Mouse (Mus musculus) limb, embryonic 10.5 days (tissue): ENCODE measurements around the gene Gli1. TPM values are rescaled to one million over a fixed set of nuclear protein-coding genes. Genes with fewer than 3 reads are reported as not detected.
"Not testable (repeated sequence)": the region's sequence is repeated elsewhere in the genome, so short reads cannot be mapped to it uniquely, and the experiment has no call there.

Source experiments
- DNase-seq: peaks from one replicate; pipeline ENCODE4 v3.0.0-alpha.2; 2017; ENCODE audit warnings: low spot score
- H3K27ac ChIP-seq: fragments of 300-500 bp; sonication (generic); 2 replicates; pipeline ENCODE4 v1.5.1; 2016; ENCODE audit warnings: mild to moderate bottlenecking
- H3K27me3 ChIP-seq: fragments of 300-500 bp; sonication (generic); 2 replicates; pipeline ENCODE4 v1.6.1; 2016; ENCODE audit warnings: low read depth, mild to moderate bottlenecking; ENCODE audit not compliant: poor library complexity, severe bottlenecking
- H3K36me3 ChIP-seq: fragments of 300-500 bp; sonication (generic); 2 replicates; pipeline ENCODE4 v1.6.1; 2016; ENCODE audit warnings: mild to moderate bottlenecking, moderate library complexity
- H3K4me1 ChIP-seq: fragments of 300-500 bp; sonication (generic); 2 replicates; pipeline ENCODE4 v1.6.1; 2016
- H3K4me3 ChIP-seq: fragments of 300-500 bp; sonication (generic); 2 replicates; pipeline ENCODE4 v1.5.1; 2016; ENCODE audit warnings: mild to moderate bottlenecking, moderate library complexity
- H3K9me3 ChIP-seq: fragments of 300-500 bp; sonication (generic); replicated peaks from 2 replicates; pipeline ENCODE4 v1.6.1; 2016; ENCODE audit warnings: mild to moderate bottlenecking
- WGBS: fragments of 180-500 bp; shearing (Covaris S2); methylation state at CpG from one replicate; pipeline ENCODE4 v1.1.7; 2016; 5-methylcytosine and 5-hydroxymethylcytosine counted together
- polyA plus RNA-seq: library from polyadenylated mRNA; unstranded; fragments of >200 nt; fragmentation: Nextera tagmentation; extraction: Ambion mirVana; gene quantifications from 2 replicates; pipeline ENCODE4 v1.2.1, GENCODE M21; 2016

Gene Gli1
- polyA plus RNA-seq, 1 experiment from 2014 or later, result 10.9 TPM

DNA sequence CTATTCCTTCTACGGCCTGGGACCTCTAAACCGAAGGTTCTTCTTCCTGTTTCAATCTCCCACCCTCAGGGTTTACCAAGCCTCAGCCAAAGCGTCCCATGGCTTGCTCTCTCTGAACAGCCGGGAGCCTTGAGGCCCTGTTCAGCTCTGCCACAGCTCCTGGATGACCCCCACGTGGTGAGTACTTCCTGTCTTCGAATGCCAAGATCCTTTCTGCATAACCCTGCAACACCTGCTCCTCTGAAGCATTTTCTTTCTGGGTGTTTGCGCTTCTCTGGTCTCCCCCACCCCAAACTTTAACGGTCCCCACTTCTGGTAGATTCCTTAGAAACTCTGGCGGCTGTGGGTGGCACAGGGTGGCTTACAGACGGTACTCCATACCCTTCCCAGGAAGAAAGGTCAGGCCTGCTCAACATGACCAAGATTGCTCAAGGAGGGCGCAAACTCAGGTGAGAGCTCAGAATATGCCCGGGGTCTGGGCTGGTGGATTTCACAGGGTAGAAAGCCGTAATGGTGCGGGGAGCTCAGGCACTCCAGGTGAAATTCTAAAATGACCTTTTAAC is 16.2 kb downstream of the Gli1 start:
- Histone ChIP-seq H3K27me3 (peaks cover 75% of the 10 kb centered on the region), H3K27ac (peak overlapping the region; percentile 82), H3K4me3 (peak overlapping the region; percentile 65), H3K36me3 (peaks cover 20% of the 10 kb centered on the region), H3K4me1 (peaks cover 39% of the 10 kb centered on the region), H3K9me3 (no peaks in the 10 kb centered on the region)
- peak; percentile 49 for DNase-seq
- 22% methylated on average over 14 of the region's 14 CpGs for WGBS

DNA sequence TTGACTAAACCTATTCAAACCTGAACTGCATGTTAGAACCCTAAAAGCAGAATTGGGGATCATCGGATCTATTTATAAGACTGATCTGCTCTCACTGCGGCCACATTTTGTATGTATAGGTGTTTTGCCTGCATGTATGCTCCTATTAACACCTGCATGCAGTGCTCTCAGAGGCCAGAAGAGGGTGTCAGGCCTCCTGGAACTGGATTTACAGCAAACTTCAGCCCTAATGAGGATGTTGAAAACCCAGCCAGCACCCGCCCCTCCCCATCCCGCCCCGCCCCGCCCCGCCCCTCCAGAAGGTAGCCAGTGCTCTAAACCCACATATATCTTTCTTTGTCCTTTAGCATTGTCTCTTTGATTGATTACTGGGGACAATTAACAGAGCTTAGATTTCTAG is 17.3 kb downstream of the Gli1 start:
- Histone ChIP-seq H3K27ac (peak overlapping the region; percentile 70; the same call in 1 of the 2 replicates), H3K4me3 (peak overlapping the region; percentile 14), H3K9me3 (no peaks in the 10 kb centered on the region), H3K4me1 (peaks cover 34% of the 10 kb centered on the region), H3K36me3 (peaks cover 10% of the 10 kb centered on the region; the same call in 1 of the 2 replicates), H3K27me3 (peaks cover 65% of the 10 kb centered on the region)
- DNase-seq, result peak; percentile 73
- 12% methylated on average over 7 of the region's 7 CpGs for WGBS

DNA sequence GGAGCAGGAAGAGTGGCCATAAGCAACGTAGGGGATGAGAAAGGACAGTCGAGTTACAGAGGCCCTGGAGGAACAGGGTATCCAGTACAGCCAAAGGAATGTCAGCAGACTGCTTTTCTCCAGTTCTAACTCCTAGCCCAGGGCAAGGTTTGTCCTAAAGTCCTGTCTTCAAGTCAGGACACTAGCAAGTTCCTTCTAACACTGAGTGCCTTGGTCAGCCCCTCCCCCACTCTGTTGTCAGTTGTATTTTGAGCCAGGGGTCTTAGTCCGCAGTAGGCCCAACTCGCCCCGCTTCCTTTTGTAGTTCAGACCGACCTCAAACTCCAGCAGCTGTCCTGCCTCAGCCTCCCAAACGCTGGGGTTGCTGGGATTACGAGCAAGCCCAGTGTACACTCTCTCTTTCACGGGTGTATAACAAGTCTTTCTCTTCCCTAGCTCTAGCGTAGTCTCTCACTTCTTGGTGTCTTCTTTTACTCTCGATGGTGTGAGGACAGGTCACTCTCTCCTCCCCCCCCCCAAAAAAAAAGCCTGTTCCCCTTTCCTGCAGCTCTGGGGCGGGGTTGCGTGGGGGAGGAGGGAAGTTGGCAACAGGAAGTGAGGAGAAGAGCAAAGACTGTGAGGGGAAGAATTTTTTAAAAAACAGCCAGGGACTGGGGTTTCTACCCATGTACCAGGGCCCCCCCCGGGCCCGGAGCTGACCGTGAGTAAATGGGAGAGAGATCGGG is 18.5 kb downstream of the Gli1 start:
- WGBS, result 77% methylated on average over 17 of the region's 17 CpGs
- DNase-seq, result no peak
- Histone ChIP-seq H3K27me3 (peaks cover 53% of the 10 kb centered on the region), H3K4me1 (peaks cover 34% of the 10 kb centered on the region), H3K36me3 (0 out of 2 replicates have a peak, but pooled peaks cover 2% of the 10 kb centered on the region), H3K27ac (no peak overlapping the region; the same call in 1 of the 2 replicates), H3K4me3 (no peak overlapping the region), H3K9me3 (no peaks in the 10 kb centered on the region)

DNA sequence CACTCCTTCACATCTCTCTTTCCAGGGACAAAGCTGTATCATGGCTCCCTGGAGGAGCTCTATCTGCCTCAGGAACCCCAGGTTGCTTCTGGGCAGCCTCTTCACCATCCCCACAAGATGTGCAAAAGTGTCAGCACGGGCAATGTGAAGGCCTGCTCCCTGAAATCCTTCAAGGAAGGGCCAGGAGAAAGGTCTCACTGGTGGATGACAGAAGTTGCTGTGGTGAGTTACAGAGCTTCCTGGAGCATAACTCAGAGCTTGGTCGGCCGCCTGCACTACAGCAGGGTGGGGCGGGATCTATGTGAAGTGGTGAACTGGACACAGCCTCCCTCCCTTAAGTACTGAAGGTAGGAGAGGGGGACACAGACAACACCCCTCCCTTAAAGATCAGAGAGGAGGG is 19.1 kb downstream of the Gli1 start:
- Histone ChIP-seq H3K27me3 (peaks cover 47% of the 10 kb centered on the region), H3K4me3 (no peak overlapping the region), H3K36me3 (0 out of 2 replicates have a peak, but pooled peaks cover under 1% of the 10 kb centered on the region), H3K4me1 (peaks cover 34% of the 10 kb centered on the region), H3K27ac (no peak overlapping the region), H3K9me3 (no peaks in the 10 kb centered on the region)
- WGBS, result 78% methylated on average over 4 of the region's 4 CpGs
- DNase-seq, result no peak

GRCm38 (mm10) chr10:127322178-127322577 is 19.6 kb downstream of the Gli1 start:
- 63% methylated on average over 13 of the region's 13 CpGs for WGBS
- Histone ChIP-seq H3K27ac (no peak overlapping the region), H3K27me3 (peaks cover 42% of the 10 kb centered on the region), H3K4me3 (no peak overlapping the region; the same call in 1 of the 2 replicates), H3K4me1 (peaks cover 34% of the 10 kb centered on the region), H3K9me3 (no peaks in the 10 kb centered on the region), H3K36me3 (no peaks in the 10 kb centered on the region)
- DNase-seq, result no peak

DNA sequence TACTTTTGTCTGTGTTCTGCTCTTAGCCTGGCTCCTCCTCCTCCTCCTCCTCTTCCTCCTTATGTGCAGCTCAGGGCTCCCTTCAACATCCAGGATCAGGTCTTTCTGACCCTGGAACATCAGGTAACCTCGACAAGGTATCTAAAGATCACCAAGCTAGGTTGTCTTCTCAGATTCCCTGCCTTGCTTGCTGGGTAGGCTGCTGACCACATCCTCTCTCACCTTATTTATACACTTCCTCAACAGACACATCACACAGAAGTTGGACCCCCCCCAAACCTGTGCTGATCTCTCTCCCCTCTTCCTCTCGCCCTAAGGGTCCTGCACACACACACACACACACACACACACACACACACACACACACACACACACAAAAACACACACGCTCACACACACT is 20.2 kb downstream of the Gli1 start, which contains the start of gene Arhgap9:
TSS of gene Arhgap9 (plus strand) at position 344 of the 400 bp plus-strand sequence.
- DNase-seq, result no peak
- Histone ChIP-seq H3K36me3 (no peaks in the 10 kb centered on the region), H3K27ac (no peak within 1 kb of the TSS), H3K4me1 (peaks cover 29% of the 10 kb centered on the region), H3K9me3 (no peaks in the 10 kb centered on the region), H3K27me3 (peaks cover 36% of the 10 kb centered on the region), H3K4me3 (no peak within 1 kb of the TSS; the same call in 1 of the 2 replicates)
- 83% methylated on average over 3 of the region's 3 CpGs for WGBS

- no peak overlapping the region for H3K4me3 ChIP-seq
- no peak overlapping the region for H3K27ac ChIP-seq
- no peaks in the 10 kb centered on the region for H3K9me3 ChIP-seq
- peaks cover 12% of the 10 kb centered on the region for H3K4me1 ChIP-seq
- H3K36me3 ChIP-seq, result no peaks in the 10 kb centered on the region
- WGBS, result 77% methylated on average over 7 of the region's 7 CpGs
- H3K27me3 ChIP-seq, result peaks cover 20% of the 10 kb centered on the region
- no peak for DNase-seq
These were observed 21.8 kb downstream of the Gli1 start for GRCm38 (mm10) chr10:127319969-127320368.

- 52% methylated on average over 4 of the region's 4 CpGs for WGBS
- Histone ChIP-seq H3K36me3 (no peaks in the 10 kb centered on the region), H3K9me3 (no peaks in the 10 kb centered on the region), H3K27me3 (peaks cover 15% of the 10 kb centered on the region), H3K4me1 (peaks cover 5% of the 10 kb centered on the region; the same call in 1 of the 2 replicates), H3K4me3 (no peak overlapping the region), H3K27ac (no peak overlapping the region)
- no peak for DNase-seq
These were observed 23.8 kb downstream of the Gli1 start for GRCm38 (mm10) chr10:127318009-127318408.

DNA sequence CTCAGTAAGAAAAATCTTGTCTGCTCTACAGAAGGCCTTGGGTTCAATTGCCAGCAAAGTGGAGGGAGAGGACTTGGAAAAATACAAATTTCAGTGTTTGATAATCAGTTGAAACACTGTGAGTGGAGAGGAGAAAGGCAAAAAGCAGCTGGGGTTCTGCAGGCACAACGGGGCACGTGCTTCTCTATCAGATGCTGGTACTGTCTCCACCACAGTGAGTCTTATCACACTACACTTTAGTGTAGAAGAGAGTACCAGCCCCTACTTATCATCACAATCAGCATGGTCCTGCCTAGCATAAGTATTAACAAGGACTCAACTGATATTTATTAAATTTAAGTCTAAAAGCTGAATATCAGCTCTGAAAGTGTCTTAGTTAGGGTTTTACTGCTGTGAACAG is 24.5 kb downstream of the Gli1 start:
- H3K4me1 ChIP-seq, result 0 out of 2 replicates have a peak, but pooled peaks cover 1% of the 10 kb centered on the region
- H3K9me3 ChIP-seq, result no peaks in the 10 kb centered on the region
- no peak overlapping the region for H3K4me3 ChIP-seq
- no peak for DNase-seq
- WGBS, result 83% methylated on average over 2 of the region's 2 CpGs
- H3K36me3 ChIP-seq, result no peaks in the 10 kb centered on the region
- H3K27ac ChIP-seq, result no peak overlapping the region
- peaks cover 7% of the 10 kb centered on the region for H3K27me3 ChIP-seq

- DNase-seq, H3K27ac ChIP-seq, H3K27me3 ChIP-seq, H3K9me3 ChIP-seq, H3K4me3 ChIP-seq, H3K36me3 ChIP-seq: not testable (repeated sequence)
- 76% methylated on average over 1 of the region's 1 CpGs for WGBS
- peaks cover 15% of the 10 kb centered on the region for H3K4me1 ChIP-seq
These were observed 26.8 kb downstream of the Gli1 start for GRCm38 (mm10) chr10:127314950-127315349.

- WGBS, result 92% methylated on average over 5 of the region's 5 CpGs
- peaks cover 16% of the 10 kb centered on the region for H3K36me3 ChIP-seq
- H3K27ac ChIP-seq, result not testable (repeated sequence)
These were observed 28.3 kb downstream of the Gli1 start for GRCm38 (mm10) chr10:127313516-127313915.

GRCm38 (mm10) chr10:127312858-127313257 is 28.9 kb downstream of the Gli1 start:
- H3K4me1 ChIP-seq, result peaks cover 15% of the 10 kb centered on the region
- no peak for DNase-seq
- H3K27me3 ChIP-seq, result no peaks in the 10 kb centered on the region
- peaks cover 23% of the 10 kb centered on the region for H3K36me3 ChIP-seq
- H3K9me3 ChIP-seq, result no peaks in the 10 kb centered on the region
- no peak overlapping the region for H3K27ac ChIP-seq
- 81% methylated on average over 4 of the region's 4 CpGs for WGBS
- H3K4me3 ChIP-seq, result no peak overlapping the region

More at GRCm38 (mm10) chr10:127313516-127313915, 28.3 kb downstream of the Gli1 start:
- H3K4me1 ChIP-seq, result peaks cover 15% of the 10 kb centered on the region
- not testable (repeated sequence) for DNase-seq, H3K9me3 ChIP-seq, H3K27me3 ChIP-seq, H3K4me3 ChIP-seq

- no peaks in the 10 kb centered on the region for H3K27me3 ChIP-seq
- WGBS, result 3% methylated on average over 4 of the region's 4 CpGs
- H3K4me3 ChIP-seq, result peak overlapping the region; percentile 96
- 0 out of 2 replicates have a peak overlapping the region, but pooled peaks have one; percentile 89 for H3K27ac ChIP-seq
- no peaks in the 10 kb centered on the region for H3K9me3 ChIP-seq
- H3K4me1 ChIP-seq, result peaks cover 15% of the 10 kb centered on the region
- peaks cover 28% of the 10 kb centered on the region for H3K36me3 ChIP-seq
- DNase-seq, result peak; percentile 89
These were observed 29.5 kb downstream of the Gli1 start for GRCm38 (mm10) chr10:127312356-127312676.
